Mouse (Mus musculus) adrenal gland, postnatal 25 days (tissue): ENCODE measurements around the gene Gemin8. TPM values are rescaled to one million over a fixed set of nuclear protein-coding genes. Genes with fewer than 3 reads are reported as not detected.

Experiments
- DNase-seq: peaks from one replicate; pipeline ENCODE4 v3.0.0; 2021; ENCODE audit warnings: mixed read lengths
- total RNA-seq: library from RNA; stranded (reverse); gene quantifications from 2 replicates; pipeline ENCODE4 v1.2.3, GENCODE M21; 2021

Gene Gemin8
- total RNA-seq, 1 experiment from 2014 or later, result 11.2 TPM

- no peak for DNase-seq
These were observed 60.4 kb downstream of the Gemin8 start for GRCm38 (mm10) chrX:166230515-166231267.

DNA sequence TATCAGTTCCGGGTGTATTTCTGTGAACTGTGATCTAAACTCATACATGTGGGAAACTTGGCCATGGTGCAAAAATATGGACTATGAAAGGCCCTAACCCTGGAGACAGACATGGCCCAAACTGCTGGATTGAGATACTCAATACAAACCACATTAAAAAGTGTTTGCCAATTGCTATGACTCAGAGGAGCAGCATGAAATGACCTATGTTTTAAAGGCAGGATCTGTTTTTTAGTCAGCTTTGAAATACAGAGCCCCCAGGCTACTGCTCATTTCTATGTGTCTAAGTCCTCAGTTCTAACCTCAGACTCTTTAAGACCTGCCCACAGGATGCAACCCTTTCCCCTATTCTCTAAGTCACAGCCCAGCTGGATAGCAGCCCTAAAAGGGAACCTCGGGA is 65.9 kb downstream of the Gemin8 start:
- no peak for DNase-seq

DNA sequence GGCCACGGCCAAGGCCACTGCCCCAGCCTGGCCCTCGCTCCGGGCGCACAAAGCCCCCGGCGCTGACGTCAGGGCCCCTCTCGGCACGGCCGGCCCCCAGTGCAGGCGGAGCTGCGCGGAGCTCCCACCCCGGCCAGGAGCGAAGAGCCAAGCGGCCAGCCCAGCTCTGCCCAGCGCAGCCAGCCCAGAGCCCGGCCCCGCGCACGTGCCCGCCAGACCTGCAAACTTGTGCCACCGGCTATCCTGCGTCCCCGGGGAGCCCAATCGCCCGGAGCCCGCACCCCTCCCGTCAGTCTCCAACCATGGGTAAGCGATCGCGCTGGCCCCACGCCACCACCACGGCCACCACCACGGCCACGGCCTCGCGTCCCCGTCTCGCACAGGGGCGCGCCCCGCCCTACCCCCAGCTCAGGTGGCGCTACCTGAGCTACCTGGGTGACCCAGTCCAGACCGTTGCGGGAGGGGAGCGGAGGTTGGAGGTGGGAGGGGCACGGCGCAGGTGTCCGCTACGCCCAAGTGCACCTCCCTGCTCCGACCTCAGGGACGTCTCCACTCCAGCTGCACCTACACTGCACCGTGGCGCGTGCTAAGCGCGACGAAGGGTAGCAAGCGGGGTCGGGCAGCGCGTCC is 68.7 kb downstream of the Gemin8 start, which contains the start of gene Gpm6b:
TSS of gene Gpm6b (plus strand) at position 81 of the 630 bp plus-strand sequence.
- peak; percentile 46 for DNase-seq

- no peak for DNase-seq
These were observed 69.3 kb downstream of the Gemin8 start for GRCm38 (mm10) chrX:166239520-166239919.

Other genes with a start within 250 kb of the Gemin8 start
- 4.9 and 5.4 TPM in 2 replicates for gene Gpm6b, start 68.5 kb downstream of the Gemin8 start, total RNA-seq